ENCODE assay signal across 19 mouse cellular contexts in genomic region chr1:54443641-54444040, GRCm38 (mm10). TPM values are rescaled to one million over a fixed set of nuclear protein-coding genes. Genes with fewer than 3 reads are reported as not detected.
DNase-seq lines count a peak whose midpoint lies in the region; ATAC-seq lines count a peak whose summit lies in the region.
"Had no signal": no experiment of that assay in that cellular context is flagged by ENCODE, and none has a peak within 500 bp of the region (broad histone marks: within the 10 kb centered on the region; RNA-seq: fewer than 3 reads in every experiment).

No protein-coding gene starts in this region.

- no peak overlapping the region for H3K4me3 ChIP-seq in forebrain, embryonic 14.5 days (ENCODE audit: low read depth, low read length)
- H3K4me3 ChIP-seq in forebrain, embryonic 15.5 days, result no peak overlapping the region
- H3K4me3 ChIP-seq in midbrain, embryonic 14.5 days (replicated peaks; ENCODE audit: low read depth, low read length), result no peak overlapping the region
- H3K4me3 ChIP-seq in midbrain, embryonic 13.5 days (replicated peaks), result no peak overlapping the region
- H3K4me3 ChIP-seq: embryonic facial prominence, embryonic 12.5 days; limb, embryonic 13.5 days; lung, embryonic 15.5 days; midbrain, embryonic 15.5 days; neural tube, embryonic 15.5 days had no signal

- 58% methylated on average over 7 of the region's 7 CpGs for WGBS in forebrain, embryonic 14.5 days
- 60% methylated on average over 7 of the region's 7 CpGs for WGBS in forebrain, embryonic 15.5 days
- WGBS in midbrain, embryonic 14.5 days, result 45% methylated on average over 7 of the region's 7 CpGs
- 55% methylated on average over 7 of the region's 7 CpGs for WGBS in midbrain, embryonic 13.5 days

- no peak for ATAC-seq in forebrain, embryonic 14.5 days
- no peak for ATAC-seq in forebrain, embryonic 15.5 days (replicated peaks)
- no peak for ATAC-seq in midbrain, embryonic 14.5 days (ENCODE audit: low FRiP score, low TSS enrichment)
- no peak for ATAC-seq in midbrain, embryonic 13.5 days
- peak; percentile 51; the same call in 1 of the 2 replicates for ATAC-seq in monocyte, adult 5-6 weeks (replicated peaks; ENCODE audit: insufficient number of reproducible peaks, low FRiP score, low TSS enrichment, poor library complexity, severe bottlenecking)
- ATAC-seq: forebrain, embryonic 16.5 days; intestine, postnatal 0 days; midbrain, embryonic 15.5 days had no signal

- H3K4me1 ChIP-seq in forebrain, embryonic 14.5 days (ENCODE audit: control insufficient read depth, insufficient read depth, low read length), result no peaks in the 10 kb centered on the region
- 0 out of 2 replicates have a peak, but pooled peaks cover 4% of the 10 kb centered on the region for H3K4me1 ChIP-seq in forebrain, embryonic 15.5 days
- H3K4me1 ChIP-seq in midbrain, embryonic 14.5 days (ENCODE audit: control insufficient read depth, insufficient read depth, low read length), result no peaks in the 10 kb centered on the region
- peaks cover 3% of the 10 kb centered on the region for H3K4me1 ChIP-seq in midbrain, embryonic 13.5 days (replicated peaks)
- H3K4me1 ChIP-seq: embryonic facial prominence, embryonic 12.5 days; limb, embryonic 13.5 days; neural tube, embryonic 15.5 days had no signal

- H3K9ac ChIP-seq in forebrain, embryonic 14.5 days (ENCODE audit: low read length), result no peak overlapping the region
- no peak overlapping the region for H3K9ac ChIP-seq in forebrain, embryonic 15.5 days (replicated peaks)
- H3K9ac ChIP-seq in midbrain, embryonic 14.5 days (replicated peaks; ENCODE audit: low read length), result no peak overlapping the region
- no peak overlapping the region for H3K9ac ChIP-seq in midbrain, embryonic 13.5 days (replicated peaks)
- H3K9ac ChIP-seq: embryonic facial prominence, embryonic 12.5 days; limb, embryonic 13.5 days; lung, embryonic 15.5 days; midbrain, embryonic 15.5 days; neural tube, embryonic 15.5 days had no signal

- no peaks in the 10 kb centered on the region for H3K27me3 ChIP-seq in forebrain, embryonic 14.5 days (replicated peaks; ENCODE audit: control insufficient read depth, insufficient read depth, low read length)
- no peaks in the 10 kb centered on the region for H3K27me3 ChIP-seq in forebrain, embryonic 15.5 days
- no peaks in the 10 kb centered on the region for H3K27me3 ChIP-seq in midbrain, embryonic 14.5 days (ENCODE audit: control insufficient read depth, insufficient read depth, low read length)
- no peaks in the 10 kb centered on the region for H3K27me3 ChIP-seq in midbrain, embryonic 13.5 days
- H3K27me3 ChIP-seq: embryonic facial prominence, embryonic 12.5 days; midbrain, embryonic 15.5 days; neural tube, embryonic 15.5 days had no signal

- H3K4me2 ChIP-seq in forebrain, embryonic 14.5 days (ENCODE audit: low read length), result no peak overlapping the region
- H3K4me2 ChIP-seq in forebrain, embryonic 15.5 days (replicated peaks), result no peak overlapping the region
- peak overlapping the region; percentile 15; the same call in 1 of the 2 replicates for H3K4me2 ChIP-seq in midbrain, embryonic 14.5 days (ENCODE audit: low read length)
- no peak overlapping the region for H3K4me2 ChIP-seq in midbrain, embryonic 13.5 days (replicated peaks)
- H3K4me2 ChIP-seq: embryonic facial prominence, embryonic 12.5 days; limb, embryonic 13.5 days; lung, embryonic 15.5 days; midbrain, embryonic 15.5 days; neural tube, embryonic 15.5 days had no signal

- no peaks in the 10 kb centered on the region for H3K9me3 ChIP-seq in forebrain, embryonic 14.5 days (replicated peaks; ENCODE audit: control insufficient read depth, low read length)
- no peaks in the 10 kb centered on the region for H3K9me3 ChIP-seq in forebrain, embryonic 15.5 days
- H3K9me3 ChIP-seq in midbrain, embryonic 14.5 days (ENCODE audit: control insufficient read depth, low read length), result no peaks in the 10 kb centered on the region
- H3K9me3 ChIP-seq in midbrain, embryonic 13.5 days, result no peaks in the 10 kb centered on the region
- H3K9me3 ChIP-seq: embryonic facial prominence, embryonic 12.5 days; limb, embryonic 13.5 days; lung, embryonic 15.5 days; midbrain, embryonic 15.5 days; neural tube, embryonic 15.5 days had no signal

- no peaks in the 10 kb centered on the region for H3K36me3 ChIP-seq in forebrain, embryonic 14.5 days (ENCODE audit: control insufficient read depth, insufficient read depth, low read length)
- H3K36me3 ChIP-seq in forebrain, embryonic 15.5 days, result no peaks in the 10 kb centered on the region
- no peaks in the 10 kb centered on the region for H3K36me3 ChIP-seq in midbrain, embryonic 14.5 days (ENCODE audit: control insufficient read depth, insufficient read depth, low read length)
- no peaks in the 10 kb centered on the region for H3K36me3 ChIP-seq in midbrain, embryonic 13.5 days
- H3K36me3 ChIP-seq: embryonic facial prominence, embryonic 12.5 days; limb, embryonic 13.5 days; lung, embryonic 15.5 days; midbrain, embryonic 15.5 days; neural tube, embryonic 15.5 days had no signal

- no peak overlapping the region for H3K27ac ChIP-seq in forebrain, embryonic 14.5 days (ENCODE audit: low read depth, low read length)
- H3K27ac ChIP-seq in forebrain, embryonic 15.5 days (replicated peaks), result no peak overlapping the region
- H3K27ac ChIP-seq in midbrain, embryonic 14.5 days (replicated peaks; ENCODE audit: low read depth, low read length), result no peak overlapping the region
- H3K27ac ChIP-seq in midbrain, embryonic 13.5 days, result no peak overlapping the region
- H3K27ac ChIP-seq: embryonic facial prominence, embryonic 12.5 days; limb, embryonic 13.5 days; lung, embryonic 15.5 days; midbrain, embryonic 15.5 days; neural tube, embryonic 15.5 days had no signal

- DNase-seq in forebrain, embryonic 14.5 days (ENCODE audit: low spot score), result peak; percentile 30
- peak; percentile 59 for DNase-seq in midbrain, embryonic 14.5 days
- DNase-seq in c-Kit-positive CD71-negative TER-119-negative erythroid progenitor cells, embryonic 14.5 days (ENCODE audit: low read depth), result peak; percentile 39
- no peak for DNase-seq in MN1 (ENCODE audit: low spot score)
- no peak for DNase-seq in right cerebral cortex, postnatal 14 days
- DNase-seq: adrenal gland, postnatal 25 days; cerebellum, adult 2 months; heart, postnatal 14 days; kidney, postnatal 36 days had no signal

RNA-seq across cellular contexts. Expression of gene Gtf3c3, which starts 4.9 kb away (rescaled TPM):
- polyA plus RNA-seq in forebrain, embryonic 14.5 days (2014; fragmentation: Nextera tagmentation; extraction: Ambion mirVana), result 19.0 and 24.4 TPM in 2 replicates
- 23.8 and 24.3 TPM in 2 replicates for polyA plus RNA-seq in forebrain, embryonic 15.5 days (2015; fragmentation: Nextera tagmentation; extraction: Ambion mirVana)
- polyA plus RNA-seq in midbrain, embryonic 14.5 days (2014; fragmentation: Nextera tagmentation; extraction: Ambion mirVana), result 20.9 and 30.5 TPM in 2 replicates
- 24.8 and 26.9 TPM in 2 replicates for polyA plus RNA-seq in midbrain, embryonic 13.5 days (2015; fragmentation: Nextera tagmentation; extraction: Ambion mirVana)
- total RNA-seq in monocyte, adult 5-6 weeks (2017), result 24.5 to 50.8 TPM (median 33.2 TPM) in 3 replicates

Comparison
In these comparisons a context has a peak if more than half of its experiments do, and no peak if none do; other contexts are left out.
1. DNase-seq: peak in forebrain, embryonic 14.5 days (single experiment), midbrain, embryonic 14.5 days (single experiment) and c-Kit-positive CD71-negative TER-119-negative erythroid progenitor cells, embryonic 14.5 days (single experiment); none in MN1 (single experiment) and right cerebral cortex, postnatal 14 days (single experiment).